Mouse (Mus musculus) ES-Bruce4 (cell line): ENCODE data around the gene Fastk.

Experiments used
- CTCF ChIP-seq: IDR thresholded peaks from one replicate; pipeline ENCODE4 v1.8.1; 2011; ENCODE audit warnings: low read depth, low read length
- EP300 ChIP-seq: IDR thresholded peaks from 2 replicates; pipeline ENCODE4 v1.6.1; 2011; ENCODE audit warnings: low read depth, low read length; ENCODE audit not compliant: insufficient read depth

DNA sequence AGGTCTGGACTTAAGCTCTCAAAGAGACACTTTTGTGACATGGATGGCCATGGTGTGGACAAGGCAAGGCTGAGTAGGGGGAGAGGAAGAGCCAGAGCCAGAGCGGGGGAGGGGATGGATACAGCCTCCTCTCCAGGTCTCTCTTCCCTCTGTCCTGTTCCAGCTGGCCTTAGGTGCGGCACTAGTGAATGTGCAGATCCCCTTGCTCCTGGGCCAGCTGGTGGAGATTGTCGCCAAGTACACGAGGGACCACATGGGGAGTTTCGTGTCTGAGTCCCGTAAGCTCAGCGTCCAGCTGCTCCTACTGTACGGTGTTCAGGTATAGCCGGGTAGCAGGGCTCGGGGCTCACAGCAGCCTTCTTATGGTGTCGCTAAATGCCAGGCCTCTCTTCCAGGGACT lies 44.7 kb downstream of the Fastk start:
- TF ChIP-seq CTCF (no peak), EP300 (no peak)
